Mouse (Mus musculus) hindbrain, embryonic 10.5 days (tissue): ENCODE measurements around the gene Frzb. TPM values are rescaled to one million over a fixed set of nuclear protein-coding genes. Genes with fewer than 3 reads are reported as not detected.
"Not testable (repeated sequence)": the region's sequence is repeated elsewhere in the genome, so short reads cannot be mapped to it uniquely, and the experiment has no call there.

Source experiments
- DNase-seq: peaks from one replicate; pipeline ENCODE4 v3.0.0-alpha.2; 2017; ENCODE audit warnings: low spot score
- H3K27ac ChIP-seq: fragments of 300-500 bp; sonication (generic); 2 replicates; pipeline ENCODE4 v1.5.1; 2016; ENCODE audit warnings: mild to moderate bottlenecking, moderate library complexity
- H3K27me3 ChIP-seq: fragments of 300-500 bp; sonication (generic); 2 replicates; pipeline ENCODE4 v1.6.1; 2016; ENCODE audit warnings: mild to moderate bottlenecking; ENCODE audit not compliant: poor library complexity, insufficient read depth, severe bottlenecking
- H3K36me3 ChIP-seq: fragments of 300-500 bp; sonication (generic); 2 replicates; pipeline ENCODE4 v1.6.1; 2016; ENCODE audit warnings: mild to moderate bottlenecking, moderate library complexity
- H3K4me1 ChIP-seq: fragments of 300-500 bp; sonication (generic); replicated peaks from 2 replicates; pipeline ENCODE4 v1.6.1; 2016; ENCODE audit warnings: mild to moderate bottlenecking
- H3K4me3 ChIP-seq: fragments of 300-500 bp; sonication (generic); 2 replicates; pipeline ENCODE4 v1.5.1; 2016; ENCODE audit warnings: mild to moderate bottlenecking, moderate library complexity
- H3K9me3 ChIP-seq: fragments of 300-500 bp; sonication (generic); 2 replicates; pipeline ENCODE4 v1.6.1; 2016; ENCODE audit warnings: mild to moderate bottlenecking, moderate library complexity
- WGBS: fragments of 180-500 bp; shearing (Covaris S2); methylation state at CpG from one replicate; pipeline ENCODE4 v1.1.7; 2016; 5-methylcytosine and 5-hydroxymethylcytosine counted together
- polyA plus RNA-seq: library from polyadenylated mRNA; unstranded; fragments of >200 nt; fragmentation: Nextera tagmentation; extraction: Ambion mirVana; gene quantifications from 2 replicates; pipeline ENCODE4 v1.2.1, GENCODE M21; 2016

The Frzb gene
- 30.2 and 32.7 TPM in 2 replicates for polyA plus RNA-seq

GRCm38 (mm10) chr2:80447291-80447791 lies at the start of gene Frzb:
Gene Frzb, minus strand, starts transcription at chr2:80447625.
- H3K9me3 ChIP-seq: peaks cover 5% of the 10 kb centered on the region; the same call in 1 of the 2 replicates
- H3K27ac ChIP-seq: peak within 1 kb of the TSS; percentile 88

DNA sequence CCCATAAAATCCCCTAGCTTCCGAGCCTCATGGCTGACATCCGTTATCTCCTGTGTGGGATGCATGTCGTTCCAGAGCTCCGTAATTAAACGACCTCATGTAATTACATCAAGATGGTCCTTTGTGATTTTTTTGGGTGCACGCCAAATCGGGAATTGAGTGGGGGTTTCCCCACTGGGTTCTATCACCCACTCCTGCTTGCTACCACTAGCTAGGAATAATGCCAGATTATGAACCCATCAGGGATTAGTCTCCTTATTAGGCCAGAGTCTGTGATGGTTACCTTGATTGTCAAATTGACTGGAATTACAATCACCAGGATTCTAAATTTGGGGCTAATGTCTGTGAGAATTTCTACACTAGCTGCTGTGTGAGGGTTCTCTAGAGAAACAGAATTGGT lies 47.9 kb upstream of the Frzb start:
- not testable (repeated sequence) for H3K27ac ChIP-seq, H3K4me1 ChIP-seq, H3K4me3 ChIP-seq, H3K9me3 ChIP-seq, H3K27me3 ChIP-seq, DNase-seq
- 86% methylated on average over 7 of the region's 7 CpGs for WGBS
- H3K36me3 ChIP-seq: peaks cover 15% of the 10 kb centered on the region

More at GRCm38 (mm10) chr2:80447291-80447791, at the start of gene Frzb:
- H3K27me3 ChIP-seq: peaks cover 28% of the 10 kb centered on the region
- peak within 1 kb of the TSS; percentile 62 for H3K4me3 ChIP-seq
- peaks cover 21% of the 10 kb centered on the region for H3K4me1 ChIP-seq
- WGBS: under 1% methylated on average over 33 of the region's 33 CpGs
- DNase-seq: peak; percentile 84
- peaks cover 6% of the 10 kb centered on the region; the same call in 1 of the 2 replicates for H3K36me3 ChIP-seq

DNA sequence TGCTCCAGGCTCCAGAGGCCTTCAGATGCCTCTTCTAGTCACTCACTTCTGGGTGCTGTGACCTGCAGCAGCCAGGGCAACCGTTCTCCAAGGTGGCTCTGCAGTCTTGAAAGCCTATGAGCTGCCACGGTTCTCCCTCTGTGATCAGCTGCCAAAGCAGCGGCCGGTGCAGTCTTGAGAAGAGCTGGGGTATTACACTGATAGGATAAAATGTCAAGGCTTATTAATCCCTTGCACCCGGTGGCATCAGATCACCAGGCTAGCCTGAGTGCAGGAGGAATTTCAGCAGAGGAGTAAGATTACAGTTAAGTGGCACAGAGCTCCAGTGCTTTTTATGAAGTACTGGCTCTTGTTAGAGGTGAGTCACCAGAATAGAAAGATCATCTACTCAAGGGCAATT lies 39.4 kb upstream of the Frzb start:
- WGBS: 70% methylated on average over 5 of the region's 5 CpGs
- no peak overlapping the region for H3K4me3 ChIP-seq
- no peaks in the 10 kb centered on the region for H3K36me3 ChIP-seq
- no peak overlapping the region for H3K27ac ChIP-seq
- DNase-seq: no peak
- H3K27me3 ChIP-seq: no peaks in the 10 kb centered on the region
- no peaks in the 10 kb centered on the region for H3K9me3 ChIP-seq
- H3K4me1 ChIP-seq: no peaks in the 10 kb centered on the region

GRCm38 (mm10) chr2:80484951-80485350 lies 37.5 kb upstream of the Frzb start:
- Histone ChIP-seq H3K4me3 (no peak overlapping the region), H3K4me1 (no peaks in the 10 kb centered on the region), H3K36me3 (no peaks in the 10 kb centered on the region), H3K27ac (no peak overlapping the region), H3K27me3 (no peaks in the 10 kb centered on the region), H3K9me3 (no peaks in the 10 kb centered on the region)
- WGBS: 91% methylated on average over 5 of the region's 5 CpGs
- DNase-seq: no peak

- no peaks in the 10 kb centered on the region for H3K27me3 ChIP-seq
- 84% methylated on average over 1 of the region's 1 CpGs for WGBS
- H3K4me1 ChIP-seq: no peaks in the 10 kb centered on the region
- H3K36me3 ChIP-seq: no peaks in the 10 kb centered on the region
- H3K27ac ChIP-seq: no peak overlapping the region
- H3K9me3 ChIP-seq: no peaks in the 10 kb centered on the region
- DNase-seq: no peak
- no peak overlapping the region for H3K4me3 ChIP-seq
Measured at GRCm38 (mm10) chr2:80475831-80476230, 28.4 kb upstream of the Frzb start.

DNA sequence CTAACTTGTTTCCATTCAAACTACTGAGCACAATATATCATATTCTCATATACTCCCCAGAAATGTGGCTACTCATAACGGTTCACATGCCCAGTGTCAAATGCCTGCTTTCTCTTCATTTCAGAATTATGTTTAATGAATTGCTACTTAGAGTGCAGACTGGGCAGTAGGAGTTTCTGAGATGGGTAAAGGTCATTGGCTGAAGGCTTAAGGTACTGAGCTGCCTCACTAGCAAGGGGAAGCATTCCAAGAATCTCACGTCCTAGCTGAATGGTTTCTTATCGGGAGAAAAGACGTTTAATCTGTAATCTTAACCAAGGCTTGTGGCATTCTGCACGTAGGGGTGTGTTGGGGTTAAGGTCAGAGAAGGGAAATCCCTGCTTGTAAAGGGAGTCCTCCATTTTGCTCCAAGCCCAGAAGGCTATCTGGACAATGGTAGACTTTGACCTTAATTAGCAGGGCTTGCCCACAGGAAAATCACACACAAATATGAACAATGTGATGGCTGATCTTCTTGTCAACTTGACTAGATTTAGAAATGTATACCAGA lies 26.9 kb upstream of the Frzb start:
- 79% methylated on average over 5 of the region's 5 CpGs for WGBS
- H3K9me3 ChIP-seq: no peaks in the 10 kb centered on the region
- no peaks in the 10 kb centered on the region for H3K4me1 ChIP-seq
- H3K27me3 ChIP-seq: no peaks in the 10 kb centered on the region
- no peak overlapping the region for H3K4me3 ChIP-seq
- no peak for DNase-seq
- H3K36me3 ChIP-seq: no peaks in the 10 kb centered on the region
- no peak overlapping the region for H3K27ac ChIP-seq

- H3K4me1 ChIP-seq: 0 out of 2 replicates have a peak, but pooled peaks cover 5% of the 10 kb centered on the region
- DNase-seq: no peak
- H3K9me3 ChIP-seq: no peaks in the 10 kb centered on the region
- no peaks in the 10 kb centered on the region for H3K36me3 ChIP-seq
- no peak overlapping the region for H3K4me3 ChIP-seq
- H3K27me3 ChIP-seq: no peaks in the 10 kb centered on the region
- WGBS: 83% methylated on average over 16 of the region's 16 CpGs
- H3K27ac ChIP-seq: no peak overlapping the region
Measured at GRCm38 (mm10) chr2:80465991-80466821, 18.8 kb upstream of the Frzb start.

- Histone ChIP-seq H3K27me3 (no peaks in the 10 kb centered on the region), H3K9me3 (no peaks in the 10 kb centered on the region), H3K4me3 (no peak overlapping the region), H3K4me1 (0 out of 2 replicates have a peak, but pooled peaks cover under 1% of the 10 kb centered on the region), H3K36me3 (no peaks in the 10 kb centered on the region), H3K27ac (no peak overlapping the region)
- no peak for DNase-seq
- 73% methylated on average over 8 of the region's 8 CpGs for WGBS
Measured at GRCm38 (mm10) chr2:80461827-80462226, 14.4 kb upstream of the Frzb start.

DNA sequence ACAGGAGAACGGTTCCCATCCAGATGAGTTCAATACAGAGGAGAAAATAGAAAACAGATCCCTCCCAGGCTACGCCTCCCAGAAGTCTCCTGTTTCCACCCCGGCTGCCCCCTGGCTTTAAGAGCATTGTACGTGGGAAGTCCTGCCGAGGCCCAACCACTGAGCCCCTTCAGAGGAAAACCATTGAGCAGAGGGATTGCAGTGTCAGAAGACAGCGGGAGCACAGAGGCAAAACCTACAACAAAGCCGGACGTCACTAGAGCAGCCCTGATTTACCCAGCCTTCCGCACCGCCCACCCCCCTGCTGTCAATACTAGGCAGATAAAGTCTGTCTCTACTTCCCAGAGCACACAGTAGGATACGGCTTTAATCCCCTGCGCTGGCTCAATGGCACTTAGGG lies 806 bp upstream of the Frzb start:
- Histone ChIP-seq H3K27me3 (peaks cover 28% of the 10 kb centered on the region), H3K4me3 (peak overlapping the region; percentile 62), H3K36me3 (peaks cover 6% of the 10 kb centered on the region; the same call in 1 of the 2 replicates), H3K9me3 (peaks cover 5% of the 10 kb centered on the region; the same call in 1 of the 2 replicates), H3K4me1 (peaks cover 21% of the 10 kb centered on the region), H3K27ac (peak overlapping the region; percentile 88)
- DNase-seq: peak; percentile 78
- under 1% methylated on average over 12 of the region's 12 CpGs for WGBS

DNA sequence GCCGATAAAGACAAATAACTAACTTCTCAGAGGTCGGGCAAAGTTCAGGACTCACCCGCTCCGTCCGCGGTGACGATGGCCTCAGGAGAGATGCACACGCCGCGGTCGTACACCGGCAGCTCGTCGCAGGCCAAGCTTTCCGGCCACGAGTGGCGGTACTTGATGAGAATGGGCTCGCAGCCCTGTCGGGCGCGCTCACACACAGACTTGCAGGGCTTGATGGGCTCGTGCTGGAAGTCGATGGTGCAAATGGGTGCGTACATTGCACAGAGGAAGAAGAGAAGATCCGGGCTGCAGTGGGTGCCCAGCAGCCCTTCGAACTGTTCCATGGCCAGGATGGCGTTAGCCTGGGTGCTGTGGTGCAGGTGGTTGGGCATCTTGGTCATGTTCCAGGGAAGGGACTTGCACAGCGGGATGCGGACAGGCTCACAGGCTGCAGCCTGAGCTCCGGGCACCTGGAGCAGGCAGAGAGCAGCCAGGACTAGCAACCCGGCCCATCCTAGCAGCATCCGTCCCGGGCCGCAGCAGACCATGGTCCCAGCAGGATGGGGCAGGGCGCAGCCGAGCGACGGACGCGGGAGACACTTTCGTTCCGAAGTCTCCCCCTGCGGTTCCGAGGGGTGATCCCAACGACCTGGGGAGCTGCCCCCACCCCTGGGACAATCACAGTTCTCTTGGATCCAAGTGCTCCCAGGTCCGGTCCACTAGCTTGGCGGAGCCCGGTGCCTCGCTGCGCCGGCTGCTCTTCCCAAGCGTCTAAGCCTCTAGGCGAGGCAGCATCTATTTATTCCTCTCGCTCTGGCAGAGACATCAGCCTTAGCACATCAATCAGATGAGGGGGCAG lies 895 bp downstream of the Frzb start:
- WGBS: under 1% methylated on average over 54 of the region's 54 CpGs
- peak overlapping the region; percentile 62 for H3K4me3 ChIP-seq
- DNase-seq: peak; percentile 68
- H3K4me1 ChIP-seq: peaks cover 21% of the 10 kb centered on the region
- H3K27ac ChIP-seq: peak overlapping the region; percentile 88
- peaks cover 5% of the 10 kb centered on the region; the same call in 1 of the 2 replicates for H3K9me3 ChIP-seq
- H3K27me3 ChIP-seq: peaks cover 28% of the 10 kb centered on the region
- peaks cover 6% of the 10 kb centered on the region; the same call in 1 of the 2 replicates for H3K36me3 ChIP-seq

DNA sequence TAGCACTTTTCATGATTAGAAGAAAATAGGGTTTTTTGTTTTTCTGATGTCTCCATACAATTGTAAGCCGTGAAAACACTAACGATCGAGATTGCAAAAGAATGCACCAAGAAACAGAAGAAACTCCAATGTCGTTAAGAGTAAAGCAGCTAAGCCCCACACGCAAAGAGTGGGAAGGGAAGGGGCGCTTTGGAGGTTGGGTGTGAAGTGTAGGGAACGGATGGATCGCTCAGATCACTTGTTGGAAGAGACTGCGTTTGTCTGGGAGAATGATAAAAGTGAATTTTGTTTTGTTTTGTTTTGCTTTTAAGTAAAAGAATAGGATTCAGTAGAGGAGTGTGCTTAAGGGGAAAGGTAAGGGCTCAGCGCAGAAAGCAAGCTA lies 1.5 kb downstream of the Frzb start:
- peaks cover 5% of the 10 kb centered on the region; the same call in 1 of the 2 replicates for H3K9me3 ChIP-seq
- peak overlapping the region; percentile 88 for H3K27ac ChIP-seq
- peaks cover 6% of the 10 kb centered on the region; the same call in 1 of the 2 replicates for H3K36me3 ChIP-seq
- WGBS: 5% methylated on average over 10 of the region's 10 CpGs
- no peak for DNase-seq
- H3K4me1 ChIP-seq: peaks cover 21% of the 10 kb centered on the region
- H3K4me3 ChIP-seq: peak overlapping the region; percentile 62
- peaks cover 28% of the 10 kb centered on the region for H3K27me3 ChIP-seq

DNA sequence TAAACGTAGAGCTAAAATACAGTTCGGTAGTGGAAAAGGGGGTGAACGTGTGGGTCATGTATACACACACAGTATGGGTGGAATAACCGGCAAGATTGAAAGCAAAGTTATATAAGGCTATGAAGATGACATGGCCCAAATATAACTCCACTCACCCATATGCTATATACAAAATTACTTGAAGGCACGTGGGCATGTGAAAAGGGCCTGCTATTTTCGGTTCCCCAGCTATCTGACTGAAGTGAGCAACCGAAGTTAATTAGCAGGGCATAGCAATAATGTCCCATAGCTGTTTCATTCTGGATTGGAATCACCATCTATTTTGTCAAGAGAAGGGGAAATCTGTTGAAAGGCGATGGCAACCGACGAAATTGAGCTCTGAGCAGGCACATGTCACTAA lies 1.9 kb downstream of the Frzb start:
- Histone ChIP-seq H3K27ac (no peak overlapping the region), H3K4me3 (peak overlapping the region; percentile 62), H3K4me1 (peaks cover 21% of the 10 kb centered on the region), H3K9me3 (peaks cover 5% of the 10 kb centered on the region; the same call in 1 of the 2 replicates), H3K36me3 (peaks cover 6% of the 10 kb centered on the region; the same call in 1 of the 2 replicates), H3K27me3 (peaks cover 28% of the 10 kb centered on the region)
- 38% methylated on average over 10 of the region's 10 CpGs for WGBS
- no peak for DNase-seq
